Mouse (Mus musculus): ENCODE results near the gene Ache.

DNA sequence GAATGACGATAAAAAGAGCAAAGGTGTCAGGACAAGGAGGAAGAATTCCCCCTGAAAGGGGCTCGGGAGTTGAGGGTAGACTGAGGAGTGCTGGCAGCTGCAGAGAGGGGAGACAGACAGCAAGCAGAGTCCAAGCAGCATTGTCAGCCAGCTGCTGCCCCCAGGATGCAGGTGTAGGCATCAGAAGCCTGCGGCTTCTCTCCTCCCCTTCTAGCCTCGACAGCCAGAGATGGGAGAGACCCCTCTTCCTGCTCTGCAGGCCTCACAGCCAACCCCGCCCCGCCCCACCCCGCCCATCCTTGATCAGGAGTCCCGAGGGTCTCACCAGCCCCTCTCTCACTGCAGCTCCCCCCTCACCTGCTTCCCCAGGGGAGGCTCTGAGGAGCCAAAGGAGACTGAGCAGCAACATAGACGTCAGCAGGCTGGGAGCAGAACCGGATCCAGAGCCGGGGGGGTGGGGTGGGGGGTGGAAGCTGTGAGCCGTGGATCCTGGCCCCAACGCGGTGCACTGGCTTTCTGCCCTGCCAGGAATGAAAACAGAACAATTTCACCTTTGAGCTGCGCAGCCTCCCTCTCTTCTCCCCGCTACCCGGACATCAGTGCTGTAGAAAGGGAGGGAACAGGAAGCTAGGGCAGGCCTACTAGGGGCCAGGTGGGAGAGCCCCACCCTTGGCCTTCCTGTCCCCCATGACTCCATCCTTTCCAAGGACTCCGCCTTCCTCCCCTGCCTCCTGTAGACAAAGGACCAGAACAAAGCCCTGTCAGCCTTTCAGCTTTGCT, 19.0 kb upstream of the Ache start:
- TF ChIP-seq CTCF (IDR thresholded peaks at IDR 0.05; ENCODE audit: low read depth) (no peak), EP300 (IDR thresholded peaks at IDR 0.05; ENCODE audit: low read depth) (no peak)

Measured in liver, embryonic 14.5 days (tissue).